In genomic region chr10:49441369-49441768, GRCm38 (mm10) we compare ENCODE assay signal across 24 mouse cellular contexts.
"Had no signal": no experiment of that assay in that cellular context is flagged by ENCODE, and none has a peak within 500 bp of the region (broad histone marks: within the 10 kb centered on the region; RNA-seq: fewer than 3 reads in every experiment).

No protein-coding gene starts in this region.

- DNase-seq: gastrocnemius, postnatal 14 days; gastrocnemius, postnatal 36 days; heart, adult 11 months; heart, adult 2 months; heart, postnatal 14 days; heart, postnatal 36 days; kidney, adult 18-20 months; kidney, adult 8-10 months; kidney, postnatal 10 days; kidney, postnatal 25 days; kidney, postnatal 4 days; liver had no signal

- H3K27me3 ChIP-seq: heart, embryonic 13.5 days; heart, embryonic 15.5 days; hindbrain, embryonic 13.5 days; hindbrain, embryonic 15.5 days; limb, embryonic 12.5 days had no signal

- H3K9ac ChIP-seq: heart, embryonic 13.5 days; heart, embryonic 15.5 days; hindbrain, embryonic 13.5 days; hindbrain, embryonic 15.5 days; limb, embryonic 12.5 days had no signal

- H3K4me1 ChIP-seq: heart, embryonic 13.5 days; heart, embryonic 15.5 days; hindbrain, embryonic 13.5 days; hindbrain, embryonic 15.5 days; limb, embryonic 10.5 days; limb, embryonic 12.5 days had no signal

- H3K4me2 ChIP-seq: heart, embryonic 11.5 days; heart, embryonic 13.5 days; heart, embryonic 15.5 days; hindbrain, embryonic 13.5 days; hindbrain, embryonic 15.5 days; limb, embryonic 12.5 days; liver, embryonic 11.5 days had no signal

- H3K36me3 ChIP-seq: heart, embryonic 13.5 days; heart, embryonic 15.5 days; hindbrain, embryonic 13.5 days; hindbrain, embryonic 15.5 days; limb, embryonic 10.5 days; limb, embryonic 12.5 days had no signal

- ATAC-seq: hindbrain, postnatal 0 days; intestine, embryonic 16.5 days had no signal

- H3K27ac ChIP-seq: heart, adult 2 months; heart, embryonic 13.5 days; heart, embryonic 15.5 days; hindbrain, embryonic 13.5 days; hindbrain, embryonic 15.5 days; hindbrain, postnatal 0 days; layer of hippocampus, adult 2 months; left cerebral cortex, adult 2 months; limb, embryonic 10.5 days; limb, embryonic 12.5 days had no signal

- H3K9me3 ChIP-seq: heart, embryonic 13.5 days; heart, embryonic 15.5 days; hindbrain, embryonic 13.5 days; hindbrain, embryonic 15.5 days; limb, embryonic 10.5 days; limb, embryonic 12.5 days had no signal

- H3K4me3 ChIP-seq: heart, adult 2 months; heart, embryonic 13.5 days; heart, embryonic 15.5 days; hindbrain, embryonic 13.5 days; hindbrain, embryonic 15.5 days; layer of hippocampus, adult 2 months; left cerebral cortex, adult 2 months; limb, embryonic 10.5 days; limb, embryonic 12.5 days had no signal
